Mouse (Mus musculus) activated CD4-positive, CD25-positive, alpha-beta regulatory T cell, adult 4 months (primary cell): ENCODE results near the gene Trim21. TPM values are rescaled to one million over a fixed set of nuclear protein-coding genes. Genes with fewer than 3 reads are reported as not detected.

Source experiments
- polyA plus RNA-seq, 2 experiments: library from polyadenylated mRNA; unstranded; fragments of 100-300 nt; shearing (Covaris generic); gene quantifications; one replicate each; pipeline ENCODE4 v1.2.1; 2017

Gene Trim21
- polyA plus RNA-seq, 2 experiments from 2014 or later, result 9.7 to 10.3 TPM

Other genes with a start within 250 kb of the Trim21 start
- 10 to 100 TPM; 82.6 to 87.8 TPM for gene Rrm1, start 123.8 kb downstream of the Trim21 start, polyA plus RNA-seq
- under 1 TPM in 1 of 2 experiments, not detected in 1; 0.29 TPM for gene Olfr543, start 83.8 kb downstream of the Trim21 start, polyA plus RNA-seq
- gene Olfr544, start 77.2 kb downstream of the Trim21 start, polyA plus RNA-seq, result under 1 TPM in 1 of 2 experiments, not detected in 1; 0.17 TPM
- gene Olfr545, start 65.9 kb downstream of the Trim21 start, polyA plus RNA-seq, result not detected
- not detected for gene Olfr547, start 30.7 kb downstream of the Trim21 start, polyA plus RNA-seq
- not detected for gene Olfr548-ps1, start 24.6 kb downstream of the Trim21 start, polyA plus RNA-seq
- gene Olfr549, start 15.6 kb downstream of the Trim21 start, polyA plus RNA-seq, result not detected
- gene Olfr550, start 6.0 kb upstream of the Trim21 start, polyA plus RNA-seq, result under 1 TPM in 1 of 2 experiments, not detected in 1; 0.11 TPM
- under 1 TPM in 1 of 2 experiments, not detected in 1; 0.08 TPM for gene Olfr551, start 26.4 kb upstream of the Trim21 start, polyA plus RNA-seq
- not detected for gene Olfr552, start 32.3 kb upstream of the Trim21 start, polyA plus RNA-seq
- not detected for gene Olfr553, start 52.7 kb upstream of the Trim21 start, polyA plus RNA-seq
- gene Olfr554, start 72.9 kb upstream of the Trim21 start, polyA plus RNA-seq, result not detected
- not detected for gene Olfr555, start 93.3 kb upstream of the Trim21 start, polyA plus RNA-seq
- under 1 TPM in 1 of 2 experiments, not detected in 1; 0.12 TPM for gene Olfr556, start 99.4 kb upstream of the Trim21 start, polyA plus RNA-seq
- 1 to 10 TPM; 9.2 to 9.3 TPM for gene Trim68, start 121.8 kb upstream of the Trim21 start, polyA plus RNA-seq
- gene Olfr557, start 130.4 kb upstream of the Trim21 start, polyA plus RNA-seq, result not detected
- gene Olfr558, start 136.7 kb upstream of the Trim21 start, polyA plus RNA-seq, result not detected
- not detected for gene Olfr33, start 153.6 kb upstream of the Trim21 start, polyA plus RNA-seq
- not detected for gene Olfr559, start 162.0 kb upstream of the Trim21 start, polyA plus RNA-seq
- gene Olfr560, start 193.9 kb upstream of the Trim21 start, polyA plus RNA-seq, result not detected
- gene Olfr78, start 194.0 kb upstream of the Trim21 start, polyA plus RNA-seq, result not detected
- gene Olfr561, start 205.7 kb upstream of the Trim21 start, polyA plus RNA-seq, result not detected
- gene Olfr564, start 238.0 kb upstream of the Trim21 start, polyA plus RNA-seq, result not detected